Mouse (Mus musculus) ES-CJ7 (cell line): Measurements from ENCODE around the gene Elane.

ENCODE experiments used
- DNase-seq: peaks from one replicate; pipeline ENCODE4 v3.0.0; 2011; ENCODE audit warnings: low read depth, low spot score

The Elane gene

DNA sequence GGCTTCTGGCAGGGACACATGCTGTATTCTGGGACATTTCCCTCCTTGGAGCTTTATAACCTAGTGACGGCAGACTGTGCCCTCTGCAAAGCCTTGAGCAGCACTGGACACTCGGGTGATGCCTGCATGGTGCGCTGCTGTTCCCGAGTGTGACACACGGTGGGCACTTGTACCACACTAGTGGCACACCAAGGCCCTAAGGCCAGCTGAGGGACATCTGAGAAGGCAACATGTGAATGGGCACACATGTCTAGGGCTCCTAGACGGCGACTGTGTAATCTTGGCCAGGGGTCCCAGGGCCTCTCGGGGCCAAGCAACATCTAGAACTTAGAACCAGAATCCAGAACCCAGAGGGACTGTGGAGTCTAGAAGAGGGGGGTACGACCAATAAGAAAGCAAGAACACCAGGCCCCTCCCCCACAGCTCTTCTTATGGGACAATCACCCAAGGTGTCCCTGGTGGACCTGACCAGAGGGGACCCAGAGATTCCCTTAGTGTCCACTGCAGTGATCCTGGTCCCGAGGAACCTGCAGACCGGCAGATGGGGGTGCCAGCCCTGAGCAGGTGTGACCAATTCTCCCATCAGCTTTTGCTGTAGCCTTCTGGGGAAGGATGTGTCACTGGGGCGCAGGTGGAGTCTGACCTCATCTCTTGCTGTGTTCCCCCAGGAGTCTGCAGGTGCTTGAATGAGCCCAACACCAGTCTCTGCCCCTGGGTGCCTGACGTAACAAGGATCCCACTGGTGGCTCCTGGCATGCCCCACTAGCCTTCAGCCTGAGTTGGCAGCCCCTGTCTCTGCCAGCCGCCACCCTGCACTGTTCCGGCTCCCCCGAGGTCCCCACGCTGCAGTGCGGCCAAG lies 44.1 kb downstream of the Elane start:
- no peak for DNase-seq

DNA sequence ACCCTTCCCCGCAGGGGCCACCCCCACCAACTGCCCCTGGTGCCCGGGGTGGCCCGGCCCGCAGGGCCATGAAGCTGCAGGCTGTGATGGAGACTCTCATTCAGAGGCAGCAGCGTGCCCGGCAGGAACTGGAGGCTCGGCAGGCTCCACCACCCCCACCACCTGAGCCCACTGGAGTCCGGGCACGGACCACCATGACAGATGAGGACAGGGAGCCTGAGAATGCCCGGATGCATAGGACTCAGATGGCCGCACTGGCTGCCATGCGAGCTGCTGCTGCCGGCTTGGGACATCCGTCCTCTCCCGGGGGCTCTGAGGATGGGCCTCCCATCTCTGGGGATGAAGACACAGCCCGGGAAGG lies 44.8 kb downstream of the Elane start:
- no peak for DNase-seq

DNA sequence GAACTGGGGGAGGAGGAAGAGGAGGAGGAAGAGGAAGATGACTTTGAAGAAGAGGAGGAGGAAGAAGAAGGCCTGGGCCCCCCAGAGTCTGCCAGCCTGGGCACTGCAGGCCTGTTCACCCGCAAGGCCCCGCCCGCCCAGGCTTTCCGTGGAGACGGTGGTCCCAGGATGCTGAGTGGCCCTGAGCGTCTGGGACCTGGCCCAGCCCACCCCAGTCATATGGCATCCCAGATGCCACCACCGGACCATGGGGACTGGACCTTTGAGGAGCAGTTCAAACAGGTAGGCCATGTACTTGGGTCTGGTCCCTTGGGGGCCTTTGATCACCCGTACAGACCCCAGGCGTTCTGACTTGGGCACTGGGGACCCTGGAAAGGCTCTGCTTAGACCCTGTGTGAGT lies 45.8 kb downstream of the Elane start:
- DNase-seq = no peak

DNA sequence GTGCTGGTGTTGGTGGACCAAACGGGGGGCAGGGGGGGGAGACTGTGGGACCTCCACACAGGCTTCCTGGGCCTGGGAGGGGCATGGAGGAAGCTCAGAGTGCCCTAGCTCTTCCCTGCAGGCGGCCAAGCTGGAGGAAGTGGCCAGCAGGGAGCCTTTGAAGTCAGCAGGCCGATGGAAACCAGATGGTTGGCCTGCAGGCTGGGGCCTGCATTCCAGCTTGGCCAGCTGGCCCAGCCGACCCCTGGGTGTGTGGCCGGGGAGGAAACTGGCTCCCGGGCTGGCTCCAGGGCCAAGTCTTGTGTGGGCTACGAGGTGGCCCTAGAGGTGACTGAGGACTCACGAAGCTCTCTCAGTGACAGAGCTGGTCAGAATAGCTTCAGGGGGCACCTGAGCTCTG lies 46.7 kb downstream of the Elane start:
- no peak for DNase-seq

DNA sequence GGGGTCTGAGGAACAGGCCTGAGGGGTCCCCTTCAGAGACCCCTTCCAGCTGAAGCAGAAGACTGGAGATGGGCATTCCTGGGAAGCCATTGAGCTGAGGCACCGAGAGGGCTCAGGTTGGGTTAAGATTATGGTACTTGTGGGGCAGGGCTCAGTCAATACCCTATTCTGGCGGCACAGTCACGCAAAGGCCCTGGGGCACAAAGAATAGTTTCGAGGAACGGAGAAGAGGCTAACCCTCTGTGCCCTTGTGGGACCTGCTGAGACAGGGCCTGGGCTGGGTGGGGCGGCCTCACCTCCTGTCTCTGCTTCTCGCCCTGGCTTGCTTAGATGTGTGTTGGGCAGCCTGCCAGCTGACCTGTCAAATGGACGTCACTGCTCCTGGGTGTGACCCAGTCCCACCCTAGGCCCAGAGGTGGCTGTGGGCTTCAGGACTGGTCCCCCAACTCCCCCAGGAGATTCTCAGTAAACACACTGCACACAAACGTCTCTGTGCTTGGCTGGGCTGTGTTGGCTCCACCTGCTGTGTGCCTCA lies 47.2 kb downstream of the Elane start:
- DNase-seq = no peak

DNA sequence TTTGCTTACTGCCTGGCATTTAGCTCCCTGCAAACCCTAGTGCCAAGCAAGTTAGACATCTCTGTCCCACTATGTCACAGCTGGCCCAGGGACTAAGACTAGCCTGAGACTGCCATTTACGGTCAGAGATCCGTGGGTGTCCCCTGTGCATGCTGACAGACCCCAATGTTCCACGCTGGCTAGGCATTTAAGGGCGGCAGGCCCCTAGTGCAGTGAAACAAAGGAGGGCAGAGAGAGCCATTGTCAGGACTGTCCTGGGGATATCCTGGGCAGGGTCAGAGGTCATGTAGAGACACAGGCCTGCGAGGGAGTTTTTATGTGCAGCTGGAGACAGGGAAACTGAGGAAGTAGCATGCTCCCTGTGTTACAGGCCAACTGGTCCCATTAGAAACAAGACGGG lies 47.8 kb downstream of the Elane start:
- DNase-seq = no peak

DNA sequence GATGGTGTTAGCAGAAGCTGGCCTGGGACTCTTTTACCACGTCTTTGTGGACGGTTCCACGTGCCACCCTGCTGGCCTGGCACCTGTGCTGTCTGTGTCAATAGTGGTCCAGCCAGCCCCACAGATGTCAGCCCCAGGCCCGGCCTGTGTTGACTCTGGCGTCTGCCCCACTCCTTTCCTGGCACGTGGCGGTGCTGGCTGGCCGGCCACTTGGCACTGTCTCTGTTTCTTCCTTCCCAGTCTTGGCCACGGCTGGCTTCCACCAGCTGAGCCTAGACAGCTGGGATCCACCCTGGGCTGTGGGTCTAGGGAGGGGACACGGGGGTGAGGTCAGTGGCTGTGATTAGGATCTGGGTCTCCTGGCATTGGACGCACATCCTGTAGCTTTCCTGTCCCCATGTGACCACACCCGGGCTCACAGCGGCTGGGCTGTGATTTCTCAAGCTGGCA lies 48.2 kb downstream of the Elane start:
- no peak for DNase-seq

DNA sequence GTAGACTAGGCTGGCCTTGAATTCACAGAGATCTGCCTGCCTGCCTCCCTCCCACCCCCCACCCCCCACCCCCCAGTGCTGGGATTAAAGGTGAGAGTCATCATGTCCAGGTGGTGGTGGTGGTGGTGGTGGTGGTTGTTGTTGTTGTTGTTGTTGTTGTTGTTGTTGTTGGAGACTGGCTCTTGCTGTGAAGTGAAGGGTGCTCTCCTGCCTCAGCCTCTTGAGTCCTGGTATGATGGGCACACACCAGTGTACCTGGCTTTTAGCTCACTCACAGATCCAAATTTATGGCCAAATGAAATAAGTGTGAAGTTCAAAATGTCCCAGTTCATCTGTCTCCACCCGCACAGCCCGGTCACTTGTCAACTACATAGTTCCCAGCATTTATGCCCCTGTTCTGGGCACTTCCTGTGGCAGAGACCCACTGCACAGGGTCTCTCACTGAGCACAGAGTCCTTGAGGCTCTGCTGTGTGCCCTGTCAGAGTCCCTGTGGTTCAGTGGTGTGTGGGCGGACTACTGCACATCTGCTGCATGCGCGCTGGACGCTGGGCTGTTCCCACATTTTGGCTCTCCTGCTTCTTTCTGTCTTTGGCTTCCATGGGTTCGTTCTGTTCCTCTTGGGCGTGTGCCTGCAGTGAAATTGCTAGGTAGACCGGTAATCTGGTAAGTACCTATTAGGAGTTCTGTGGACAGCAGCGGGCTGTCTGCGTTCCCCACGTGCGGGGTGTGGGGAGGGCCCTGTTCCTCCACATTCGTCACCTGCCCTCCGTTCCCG lies 48.9 kb downstream of the Elane start:
- DNase-seq = no peak

DNA sequence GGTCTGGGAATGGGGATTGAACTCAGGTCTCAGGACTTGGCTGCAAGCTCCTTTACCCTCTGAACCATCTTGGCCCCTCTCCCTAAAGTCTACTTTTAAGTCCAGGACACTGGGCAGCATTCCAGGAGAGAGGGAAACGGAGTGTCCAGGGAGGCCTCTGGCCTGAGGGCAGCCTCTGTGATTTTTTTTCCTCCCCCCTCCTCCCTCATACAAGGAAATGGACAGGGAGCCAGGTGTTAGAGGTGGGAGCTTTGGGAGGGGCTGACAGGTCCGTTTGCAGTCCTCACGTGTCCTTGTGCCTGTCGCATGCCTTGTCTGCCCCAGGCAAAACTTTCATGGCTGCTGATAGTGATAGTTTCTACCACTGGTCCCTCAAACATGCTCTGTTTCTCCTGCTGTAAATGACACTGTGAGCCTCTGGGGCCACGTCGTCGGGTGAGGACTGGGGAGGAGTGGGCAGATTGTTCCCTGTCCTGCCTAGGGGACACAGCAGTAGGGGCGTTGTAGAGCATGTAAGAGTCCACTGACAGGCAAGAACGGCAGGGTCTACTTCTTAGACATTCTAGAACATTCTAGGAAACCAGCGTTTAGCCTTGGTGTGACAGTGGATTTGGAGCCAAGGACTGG lies 50.4 kb downstream of the Elane start:
- no peak for DNase-seq

DNA sequence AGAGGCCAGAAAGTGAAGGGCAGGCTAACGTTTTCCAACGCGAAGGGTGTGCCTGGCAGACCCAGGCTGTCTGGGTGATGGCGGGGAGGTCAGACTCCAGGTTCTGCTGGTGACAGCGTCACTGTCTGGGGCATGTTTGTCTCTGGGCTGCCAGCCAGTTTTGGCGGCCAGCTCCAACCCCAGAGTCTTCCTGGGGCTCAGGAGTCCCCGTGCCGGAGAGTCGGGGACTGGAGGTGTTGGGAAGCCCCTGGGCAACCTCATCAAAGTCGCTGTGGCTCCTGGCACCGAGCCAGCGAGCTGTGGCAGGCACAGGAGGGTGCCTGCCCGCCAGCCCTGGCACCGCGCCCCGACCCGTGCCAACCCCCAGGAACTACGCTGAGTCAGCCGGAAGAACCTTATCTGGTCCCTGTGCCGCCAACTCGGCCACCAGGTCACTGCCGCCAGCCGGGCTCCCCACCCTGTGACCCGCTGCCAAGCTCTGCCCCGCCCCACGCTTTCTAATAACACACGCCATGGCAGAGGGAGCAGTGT lies 50.9 kb downstream of the Elane start:
- DNase-seq = no peak
